Mouse (Mus musculus) myocyte (in vitro differentiated cells): ENCODE measurements around the gene Sacs. TPM values are rescaled to one million over a fixed set of nuclear protein-coding genes. Genes with fewer than 3 reads are reported as not detected.
"Not testable (repeated sequence)": the region's sequence is repeated elsewhere in the genome, so short reads cannot be mapped to it uniquely, and the experiment has no call there.

Source experiments
- H3K27me3 ChIP-seq: one replicate; pipeline ENCODE4 v1.6.1; 2011; ENCODE audit not compliant: control insufficient read depth, insufficient read depth, insufficient read length
- H3K36me3 ChIP-seq: one replicate; pipeline ENCODE4 v1.6.1; 2011; ENCODE audit not compliant: control insufficient read depth, insufficient read depth
- H3K4me2 ChIP-seq: one replicate; pipeline ENCODE4 v1.6.1; 2011; ENCODE audit warnings: low read depth, control low read depth
- H3K4me3 ChIP-seq: one replicate; pipeline ENCODE4 v1.5.1; 2011; ENCODE audit warnings: mild to moderate bottlenecking, control low read depth, moderate library complexity
- H3K79me2 ChIP-seq: one replicate; pipeline ENCODE4 v1.6.1; 2011; ENCODE audit not compliant: control insufficient read depth, insufficient read depth
- H3ac ChIP-seq: one replicate; pipeline ENCODE4 v1.6.1; 2011; ENCODE audit not compliant: control insufficient read depth, insufficient read length
- CEBPB ChIP-seq: IDR thresholded peaks from 2 replicates; pipeline ENCODE4 v1.6.1; 2011; ENCODE audit warnings: mild to moderate bottlenecking, moderate library complexity; ENCODE audit not compliant: poor library complexity, insufficient read depth, severe bottlenecking
- E2F4 ChIP-seq: IDR thresholded peaks from one replicate; pipeline ENCODE4 v1.6.1; 2011; ENCODE audit warnings: mild to moderate bottlenecking, control low read depth, moderate library complexity; ENCODE audit not compliant: insufficient read depth
- MAX ChIP-seq: IDR thresholded peaks from one replicate; pipeline ENCODE4 v1.6.1; 2011; ENCODE audit warnings: low read depth, mild to moderate bottlenecking, control low read depth
- MYOD1 ChIP-seq, 3 experiments: IDR thresholded peaks; one replicate each; pipeline ENCODE4 v1.6.1; 2011; ENCODE audit warnings: control low read depth in 2 of 3, low read depth in 2 of 3, mild to moderate bottlenecking in 2 of 3, moderate library complexity in 1 of 3; ENCODE audit not compliant: insufficient read length in 2 of 3, control insufficient read depth in 1 of 3
- MYOG ChIP-seq, 3 experiments: IDR thresholded peaks; one replicate each; pipeline ENCODE4 v1.6.1; 2011; ENCODE audit warnings: control low read depth in 2 of 3, low read depth in 2 of 3, mild to moderate bottlenecking in 2 of 3; ENCODE audit not compliant: insufficient read length in 2 of 3, control insufficient read depth in 1 of 3, insufficient read depth in 1 of 3
- POLR2AphosphoS2 ChIP-seq: IDR thresholded peaks from one replicate; pipeline ENCODE4 v1.6.1; 2011; ENCODE audit warnings: low read depth, control low read depth; ENCODE audit not compliant: insufficient read length
- REST ChIP-seq: IDR thresholded peaks from one replicate; pipeline ENCODE4 v1.6.1; 2011; ENCODE audit warnings: mild to moderate bottlenecking, control low read depth, moderate library complexity; ENCODE audit not compliant: insufficient read depth, insufficient read length
- SRF ChIP-seq: IDR thresholded peaks from one replicate; pipeline ENCODE4 v1.6.1; 2011; ENCODE audit warnings: low read depth; ENCODE audit not compliant: control insufficient read depth, insufficient read length
- TCF12 ChIP-seq: IDR thresholded peaks from one replicate; pipeline ENCODE4 v1.6.1; 2011; ENCODE audit warnings: mild to moderate bottlenecking, control low read depth; ENCODE audit not compliant: poor library complexity, insufficient read depth, severe bottlenecking
- TCF3 ChIP-seq: IDR thresholded peaks from one replicate; pipeline ENCODE4 v1.6.1; 2011; ENCODE audit warnings: low read depth, control low read depth; ENCODE audit not compliant: insufficient read length
- USF1 ChIP-seq: IDR thresholded peaks from one replicate; pipeline ENCODE4 v1.6.1; 2011; ENCODE audit warnings: low read depth, mild to moderate bottlenecking, control low read depth, moderate library complexity
- polyA plus RNA-seq: library from polyadenylated mRNA; unstranded; fragments of >200 nt; fragmentation: generic; extraction: Trizol; gene quantifications from one replicate; pipeline ENCODE4 v1.2.1, GENCODE M21; 2012; ENCODE audit warnings: missing spikeins

Sacs gene
- polyA plus RNA-seq, 1 experiment = 1.6 TPM

DNA sequence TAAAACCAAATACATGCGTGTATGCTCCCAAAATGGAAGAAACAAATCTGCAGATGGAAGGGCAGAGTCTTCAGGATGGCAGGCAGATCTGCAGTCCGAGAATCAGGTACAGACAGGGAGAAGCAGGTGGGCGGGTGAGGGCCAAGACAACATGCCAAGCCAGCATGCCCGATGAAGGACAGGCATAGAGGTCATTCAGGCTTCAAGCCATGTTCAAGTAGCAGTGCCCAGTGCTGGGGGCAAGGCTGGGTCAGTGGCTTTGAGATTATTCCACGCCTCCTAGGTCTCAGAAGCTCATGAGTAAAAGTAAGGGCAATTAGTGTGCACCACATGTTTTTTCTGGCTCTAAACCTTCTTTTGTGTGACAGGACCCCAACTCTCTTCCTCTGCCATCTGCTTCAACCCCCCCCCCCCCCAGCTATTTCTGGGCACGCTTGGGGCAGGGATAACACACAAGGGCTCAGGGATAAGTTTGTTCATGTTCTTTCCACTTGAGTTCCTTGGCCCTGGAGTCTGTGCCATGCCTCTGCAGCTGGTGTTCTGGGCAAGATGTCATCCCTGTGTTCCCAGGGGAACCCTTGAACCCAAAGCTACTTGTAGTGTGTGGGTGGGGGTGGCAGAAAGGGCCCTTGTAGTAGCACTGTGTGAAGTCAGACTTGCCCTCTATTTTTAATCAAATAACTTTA, 16.8 kb downstream of the Sacs start:
- no peaks in the 10 kb centered on the region for H3K27me3 ChIP-seq
- H3ac ChIP-seq = no peak overlapping the region
- no peaks in the 10 kb centered on the region for H3K79me2 ChIP-seq
- H3K4me3 ChIP-seq = no peak overlapping the region
- H3K36me3 ChIP-seq = no peaks in the 10 kb centered on the region
- no peak for TF ChIP-seq SRF
- TF ChIP-seq MYOD1 (IDR thresholded peaks at IDR 0.05; ENCODE audit: control insufficient read depth in 1 of 3, insufficient read length in 2 of 3, low read depth in 2 of 3) = peak in 1 of 3 experiments; percentile 39
- TF ChIP-seq MYOG (IDR thresholded peaks at IDR 0.05; ENCODE audit: control insufficient read depth in 1 of 3, insufficient read depth in 1 of 3, insufficient read length in 2 of 3, low read depth in 2 of 3) = peak in 1 of 3 experiments; percentile 21
- H3K4me2 ChIP-seq = no peak overlapping the region

DNA sequence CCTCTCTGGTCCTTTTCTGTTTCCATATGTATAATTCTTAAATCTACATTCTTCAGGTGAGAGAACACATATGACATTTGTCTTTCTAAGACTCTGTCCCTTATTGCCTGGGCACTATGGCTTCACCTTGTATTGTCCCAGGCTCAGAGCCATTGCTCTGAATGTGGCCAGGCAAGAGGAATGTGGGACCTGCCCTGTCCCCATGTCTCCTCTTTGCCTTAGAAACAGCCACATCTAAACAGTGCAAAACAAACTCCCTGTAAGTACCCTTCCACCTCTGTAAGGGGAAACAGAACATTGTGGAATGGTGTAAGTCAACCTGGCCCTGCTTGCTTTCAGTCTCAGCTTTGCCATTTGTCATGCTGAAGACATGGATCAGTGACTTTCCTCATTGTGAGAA, 17.4 kb downstream of the Sacs start:
- Histone ChIP-seq H3K4me2 (no peak overlapping the region), H3K36me3 (no peaks in the 10 kb centered on the region), H3K27me3 (no peaks in the 10 kb centered on the region), H3K4me3 (no peak overlapping the region), H3K79me2 (no peaks in the 10 kb centered on the region), H3ac (no peak overlapping the region)
- no peak for TF ChIP-seq SRF
- no peak for TF ChIP-seq E2F4
- no peak for TF ChIP-seq TCF12
- TF ChIP-seq MAX = no peak
- TF ChIP-seq REST = no peak

DNA sequence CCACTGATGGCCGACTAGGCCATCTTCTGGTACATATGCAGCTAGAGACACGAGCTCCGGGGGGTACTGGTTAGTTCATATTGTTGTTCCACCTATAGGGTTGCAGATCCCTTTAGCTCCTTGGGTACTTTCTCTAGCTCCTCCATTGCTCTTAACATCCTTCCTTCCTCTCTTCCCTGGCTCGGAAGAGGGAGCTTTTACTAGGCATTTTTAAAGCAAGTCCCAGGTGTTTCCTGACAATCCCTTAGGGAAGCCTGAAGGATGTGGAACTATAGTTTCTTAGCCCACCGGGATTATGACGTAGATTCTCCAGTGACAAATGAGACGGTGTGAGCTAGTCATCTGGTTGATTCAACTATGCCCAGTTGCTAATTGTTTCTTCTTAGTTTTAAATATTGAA, 19.2 kb downstream of the Sacs start:
- not testable (repeated sequence) for H3K4me2 ChIP-seq, H3K4me3 ChIP-seq, H3ac ChIP-seq, H3K36me3 ChIP-seq, H3K79me2 ChIP-seq, H3K27me3 ChIP-seq

DNA sequence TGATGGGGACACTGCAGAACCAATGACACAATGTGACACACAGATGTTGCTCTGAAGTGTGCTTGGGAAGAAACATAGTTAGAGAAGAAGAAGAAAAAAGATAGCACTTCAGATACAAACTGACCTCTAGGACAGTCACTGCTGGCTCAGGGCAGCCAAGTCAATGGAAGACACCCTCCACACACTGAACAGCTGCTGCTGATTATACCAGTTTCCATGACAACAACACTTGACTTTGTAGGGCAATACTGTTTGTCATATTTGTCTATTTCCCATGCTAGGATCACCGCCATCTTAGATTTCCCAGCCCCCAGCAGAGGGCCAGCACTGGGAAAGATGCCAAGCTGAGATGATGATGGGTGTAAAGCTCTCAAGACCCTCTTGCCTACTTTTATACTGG, 22.7 kb downstream of the Sacs start:
- TF ChIP-seq TCF12 (no peak), MYOG (IDR thresholded peaks at IDR 0.05; ENCODE audit: control insufficient read depth in 1 of 3, insufficient read depth in 1 of 3, insufficient read length in 2 of 3, low read depth in 2 of 3) (peak in 1 of 3 experiments; percentile 3), MYOD1 (IDR thresholded peaks at IDR 0.05; ENCODE audit: control insufficient read depth in 1 of 3, insufficient read length in 2 of 3, low read depth in 2 of 3) (peak in 2 of 3 experiments; percentile 49 to 57), MAX (no peak)
- H3K4me3 ChIP-seq = no peak overlapping the region
- no peaks in the 10 kb centered on the region for H3K79me2 ChIP-seq
- no peaks in the 10 kb centered on the region for H3K27me3 ChIP-seq
- H3K36me3 ChIP-seq = no peaks in the 10 kb centered on the region
- no peak overlapping the region for H3ac ChIP-seq
- peak overlapping the region; percentile 85 for H3K4me2 ChIP-seq

DNA sequence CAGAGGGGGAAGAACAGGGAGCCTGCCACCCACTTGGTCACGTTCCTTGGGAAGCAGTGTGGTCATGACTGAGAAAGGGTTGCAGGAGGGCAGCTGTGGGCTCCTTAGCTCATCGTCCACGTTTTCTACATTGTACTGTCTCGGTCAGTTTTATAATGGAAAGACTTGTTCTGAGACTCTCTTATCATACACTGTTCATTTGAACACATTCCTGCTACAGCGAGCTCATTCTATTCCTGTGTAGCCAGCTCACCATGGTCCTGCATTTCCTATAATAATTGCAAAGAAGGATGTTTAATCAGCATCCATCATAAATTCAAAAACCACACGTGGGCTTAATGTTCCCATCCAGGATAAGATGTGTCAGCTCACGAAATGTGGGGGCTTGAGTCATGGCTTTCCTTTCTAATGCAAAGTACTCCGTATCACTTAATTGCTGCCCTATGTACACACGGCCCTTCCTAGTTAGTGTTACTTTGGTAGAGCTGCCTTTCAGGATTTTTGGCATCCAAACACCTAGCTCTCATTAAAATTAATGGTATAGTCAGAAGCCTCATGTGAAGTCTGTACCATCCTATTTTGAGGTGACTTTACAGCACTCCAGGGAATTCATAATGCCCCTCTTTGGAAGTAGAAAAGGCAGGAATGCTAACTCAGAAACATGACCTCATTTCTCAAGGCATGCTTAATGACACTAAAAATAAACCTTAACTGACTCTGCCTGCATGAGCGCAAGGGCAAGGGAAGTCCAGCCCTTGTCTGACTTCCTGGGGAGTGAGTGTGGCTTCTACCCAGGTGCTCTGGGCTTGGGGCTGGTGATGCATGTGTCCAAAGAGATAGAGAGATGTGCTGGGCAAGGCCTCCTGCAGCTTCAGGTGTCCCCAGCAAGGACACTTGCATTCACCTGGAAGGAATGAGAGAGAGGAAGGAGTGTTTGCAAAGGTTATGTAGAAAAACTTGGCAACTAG, 23.4 kb downstream of the Sacs start:
- TF ChIP-seq MYOD1 (IDR thresholded peaks at IDR 0.05; ENCODE audit: control insufficient read depth in 1 of 3, insufficient read length in 2 of 3, low read depth in 2 of 3) (peak in 1 of 3 experiments; percentile 30), SRF (no peak), MYOG (IDR thresholded peaks at IDR 0.05; ENCODE audit: control insufficient read depth in 1 of 3, insufficient read depth in 1 of 3, insufficient read length in 2 of 3, low read depth in 2 of 3) (peak in 1 of 3 experiments; percentile 10)
- no peak overlapping the region for H3ac ChIP-seq
- peak overlapping the region; percentile 85 for H3K4me2 ChIP-seq
- no peaks in the 10 kb centered on the region for H3K36me3 ChIP-seq
- no peaks in the 10 kb centered on the region for H3K79me2 ChIP-seq
- no peaks in the 10 kb centered on the region for H3K27me3 ChIP-seq
- H3K4me3 ChIP-seq = no peak overlapping the region

DNA sequence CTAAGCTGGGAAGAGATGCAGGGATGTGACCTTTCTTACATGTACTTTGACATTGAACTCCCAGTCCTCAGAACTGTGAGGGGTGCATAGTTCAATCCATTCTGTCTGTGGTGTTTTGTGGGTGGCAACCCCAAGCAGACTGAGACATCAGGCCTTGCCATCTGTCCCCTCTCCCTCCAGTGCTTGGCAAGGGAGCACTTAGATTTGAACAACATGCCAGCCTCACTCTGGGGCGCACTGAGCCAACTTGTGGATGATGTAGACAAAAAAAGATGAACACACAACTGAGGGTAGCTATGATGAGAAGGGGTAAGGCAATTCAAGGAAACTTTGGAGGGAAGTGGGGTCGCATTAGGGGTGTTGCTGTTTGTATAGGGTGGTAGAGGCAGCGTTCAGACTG, 26.2 kb downstream of the Sacs start:
- Histone ChIP-seq H3ac (no peak overlapping the region), H3K4me3 (no peak overlapping the region), H3K27me3 (no peaks in the 10 kb centered on the region), H3K79me2 (no peaks in the 10 kb centered on the region), H3K36me3 (no peaks in the 10 kb centered on the region), H3K4me2 (no peak overlapping the region)
- TF ChIP-seq USF1 = no peak
- TF ChIP-seq POLR2AphosphoS2 = no peak
- no peak for TF ChIP-seq REST
- no peak for TF ChIP-seq TCF12
- no peak for TF ChIP-seq TCF3
- no peak for TF ChIP-seq SRF
- no peak for TF ChIP-seq E2F4
- TF ChIP-seq MYOG (IDR thresholded peaks at IDR 0.05; ENCODE audit: control insufficient read depth in 1 of 3, insufficient read depth in 1 of 3, insufficient read length in 2 of 3, low read depth in 2 of 3) = no peak
- TF ChIP-seq CEBPB = no peak
- no peak for TF ChIP-seq MYOD1 (IDR thresholded peaks at IDR 0.05; ENCODE audit: control insufficient read depth in 1 of 3, insufficient read length in 2 of 3, low read depth in 2 of 3)
